Mouse (Mus musculus) testis, adult 2 months (tissue): Measurements from ENCODE around the gene Trpm7. TPM values are rescaled to one million over a fixed set of nuclear protein-coding genes. Genes with fewer than 3 reads are reported as not detected.
"Not testable (repeated sequence)": the region's sequence is repeated elsewhere in the genome, so short reads cannot be mapped to it uniquely, and the experiment has no call there.

ENCODE experiments used
- H3K27ac ChIP-seq: fragments of 200-500 bp; 2 replicates; pipeline ENCODE4 v1.5.1; 2012; ENCODE audit warnings: low read depth, low read length; ENCODE audit not compliant: control insufficient read depth, insufficient read depth
- H3K27me3 ChIP-seq: fragments of 200-500 bp; 2 replicates; pipeline ENCODE4 v1.6.1; 2012; ENCODE audit warnings: mild to moderate bottlenecking, low read length, moderate library complexity; ENCODE audit not compliant: control insufficient read depth, insufficient read depth
- H3K36me3 ChIP-seq: fragments of 200-500 bp; 2 replicates; pipeline ENCODE4 v1.6.1; 2012; ENCODE audit warnings: mild to moderate bottlenecking, low read length; ENCODE audit not compliant: control insufficient read depth, insufficient read depth
- H3K4me1 ChIP-seq: fragments of 200-500 bp; 2 replicates; pipeline ENCODE4 v1.6.1; 2012; ENCODE audit warnings: low read length; ENCODE audit not compliant: control insufficient read depth, insufficient read depth
- H3K4me3 ChIP-seq: fragments of 200-500 bp; 2 replicates; pipeline ENCODE4 v1.5.1; 2012; ENCODE audit warnings: low read depth, mild to moderate bottlenecking, low read length, moderate library complexity, mixed read lengths; ENCODE audit not compliant: control insufficient read depth
- CTCF ChIP-seq: fragments of 200-500 bp; IDR thresholded peaks from 2 replicates; pipeline ENCODE4 v1.5.1; 2012; ENCODE audit warnings: low read depth, mild to moderate bottlenecking, inconsistent platforms, low read length, moderate library complexity; ENCODE audit not compliant: control insufficient read depth, insufficient read depth, insufficient replicate concordance
- POLR2A ChIP-seq: fragments of 200-500 bp; IDR thresholded peaks from 2 replicates; pipeline ENCODE4 v1.6.1; 2012; ENCODE audit warnings: low read depth, mild to moderate bottlenecking, inconsistent platforms, low read length, moderate library complexity; ENCODE audit not compliant: control insufficient read depth
- polyA plus RNA-seq: library from polyadenylated mRNA; depleted of rRNA; stranded (reverse); fragments of >200 nt; gene quantifications from 2 replicates; pipeline ENCODE4 v1.2.3, GENCODE M21; 2012

Trpm7 gene
- polyA plus RNA-seq, 1 experiment: 6.2 TPM

GRCm38 (mm10) chr2:126894245-126894644 is 18.2 kb upstream of the Trpm7 start:
- H3K4me3 ChIP-seq: no peak overlapping the region
- no peaks in the 10 kb centered on the region for H3K4me1 ChIP-seq
- H3K27ac ChIP-seq: no peak overlapping the region
- TF ChIP-seq POLR2A: no peak
- TF ChIP-seq CTCF: no peak
- H3K27me3 ChIP-seq: no peaks in the 10 kb centered on the region
- H3K36me3 ChIP-seq: no peaks in the 10 kb centered on the region

DNA sequence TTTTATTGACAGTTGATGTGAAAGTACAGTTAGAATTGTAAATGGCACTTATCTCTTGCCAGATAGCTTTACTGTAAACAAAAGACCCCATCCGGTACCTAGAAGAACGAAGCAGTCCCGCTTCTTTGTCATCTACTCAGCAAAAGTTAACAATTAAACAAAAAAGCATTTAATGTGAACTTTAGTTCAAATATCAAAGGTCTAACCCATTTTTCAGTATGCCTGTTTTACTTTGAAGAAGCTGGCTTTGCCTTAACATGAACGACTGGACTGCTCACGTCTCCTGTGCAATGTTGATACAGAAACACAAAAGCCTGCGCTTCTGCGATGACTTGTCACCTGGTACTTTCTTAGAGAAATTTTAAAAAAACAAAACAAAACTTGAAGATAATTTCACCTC is 16.3 kb upstream of the Trpm7 start:
- H3K4me1 ChIP-seq: no peaks in the 10 kb centered on the region

GRCm38 (mm10) chr2:126891743-126892142 is 15.7 kb upstream of the Trpm7 start:
- Histone ChIP-seq H3K36me3 (no peaks in the 10 kb centered on the region), H3K4me1 (no peaks in the 10 kb centered on the region), H3K4me3 (no peak overlapping the region), H3K27me3 (no peaks in the 10 kb centered on the region), H3K27ac (no peak overlapping the region)
- TF ChIP-seq POLR2A (no peak), CTCF (no peak)

More for the DNA sequence above, 16.3 kb upstream of the Trpm7 start:
- Histone ChIP-seq H3K27me3 (no peaks in the 10 kb centered on the region), H3K27ac (no peak overlapping the region), H3K36me3 (no peaks in the 10 kb centered on the region), H3K4me3 (no peak overlapping the region)
- TF ChIP-seq POLR2A (no peak), CTCF (no peak)

DNA sequence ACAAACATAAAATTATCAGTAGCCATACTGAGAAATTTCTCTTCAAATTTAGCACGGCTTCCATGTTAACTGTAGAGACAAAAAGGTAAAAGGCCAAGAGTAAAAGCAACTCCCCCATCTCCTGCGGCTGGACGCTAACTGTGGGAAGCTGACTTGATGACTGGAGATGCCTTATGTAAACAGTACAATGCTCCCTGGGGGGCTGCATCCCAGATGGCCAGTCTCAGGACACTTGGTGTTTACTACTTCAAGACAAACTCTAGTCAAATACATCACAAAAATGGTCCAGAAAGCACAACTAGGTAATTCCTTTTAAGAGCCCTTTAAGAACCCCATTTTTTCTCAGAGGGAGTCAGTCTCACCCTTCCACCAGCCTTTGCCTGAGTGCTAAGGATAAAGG is 11.1 kb upstream of the Trpm7 start:
- H3K27ac ChIP-seq: no peak overlapping the region
- TF ChIP-seq CTCF (no peak), POLR2A (no peak)
- H3K27me3 ChIP-seq: no peaks in the 10 kb centered on the region
- H3K4me3 ChIP-seq: no peak overlapping the region
- H3K36me3 ChIP-seq: no peaks in the 10 kb centered on the region
- no peaks in the 10 kb centered on the region for H3K4me1 ChIP-seq

DNA sequence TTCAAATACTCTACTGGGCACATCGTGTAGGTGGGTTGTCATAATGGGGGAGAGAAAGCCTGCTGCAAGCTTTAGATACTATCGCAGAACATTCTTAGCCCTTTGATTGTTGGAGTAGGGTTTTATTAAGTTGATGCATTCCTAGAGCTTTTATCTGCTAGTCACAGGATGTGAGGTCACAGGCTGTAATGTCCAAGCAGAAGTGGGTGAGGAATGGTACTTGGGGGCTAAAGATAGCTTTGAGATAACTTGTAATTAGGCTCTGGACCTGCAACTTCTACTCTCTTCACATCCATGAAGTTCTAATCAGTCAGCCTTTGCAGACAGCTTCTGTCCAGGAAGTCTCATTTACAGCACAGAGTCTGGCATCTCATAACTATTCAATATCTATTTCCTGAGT is 9.8 kb upstream of the Trpm7 start:
- H3K36me3 ChIP-seq: no peaks in the 10 kb centered on the region
- TF ChIP-seq CTCF: no peak
- no peak for TF ChIP-seq POLR2A
- no peak overlapping the region for H3K4me3 ChIP-seq
- no peaks in the 10 kb centered on the region for H3K27me3 ChIP-seq
- no peaks in the 10 kb centered on the region for H3K4me1 ChIP-seq
- H3K27ac ChIP-seq: no peak overlapping the region

DNA sequence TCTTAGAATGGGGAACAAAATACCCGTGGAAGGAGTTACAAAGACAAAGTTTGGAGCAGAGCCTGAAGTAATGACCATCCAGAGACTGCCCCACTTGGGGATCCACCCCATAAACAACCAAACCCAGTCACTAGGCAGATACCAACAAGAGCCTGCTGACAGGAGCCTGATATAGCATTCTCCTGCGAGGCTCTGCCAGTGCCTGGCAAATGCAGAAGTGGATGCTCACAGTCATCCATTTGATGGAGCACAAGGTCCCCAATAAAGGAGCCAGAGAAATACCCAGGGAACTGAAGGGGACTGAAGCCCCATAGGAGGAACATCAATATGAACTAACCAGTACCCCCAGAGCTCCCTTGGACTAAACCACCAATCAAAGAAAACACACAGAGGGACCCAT is 6.7 kb upstream of the Trpm7 start:
- not testable (repeated sequence) for H3K4me1 ChIP-seq

DNA sequence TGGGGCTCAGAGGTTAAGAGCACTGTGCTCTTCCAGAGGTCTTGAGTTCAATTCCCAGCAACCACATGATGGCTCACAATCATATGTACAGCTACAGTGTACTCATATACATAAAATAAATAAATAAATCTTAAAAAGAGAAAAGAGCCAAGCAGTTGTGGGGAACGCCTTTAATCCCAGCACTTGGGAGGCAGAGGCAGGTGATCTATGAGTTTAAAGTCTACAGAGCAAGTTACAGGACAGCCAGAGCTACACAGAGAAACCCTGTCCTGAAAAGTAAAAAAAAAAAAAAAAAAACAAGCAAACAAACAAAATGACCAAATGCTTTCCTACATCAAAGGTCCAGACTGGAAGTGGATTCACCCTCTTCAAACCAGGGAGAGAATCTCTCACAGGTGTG is 2.0 kb upstream of the Trpm7 start:
- Histone ChIP-seq H3K4me1 (no peaks in the 10 kb centered on the region), H3K27me3 (no peaks in the 10 kb centered on the region), H3K27ac (no peak overlapping the region), H3K4me3 (no peak overlapping the region), H3K36me3 (no peaks in the 10 kb centered on the region)
- TF ChIP-seq CTCF (no peak), POLR2A (no peak)

More for the DNA sequence above, 6.7 kb upstream of the Trpm7 start:
- H3K4me3 ChIP-seq, H3K27ac ChIP-seq, H3K27me3 ChIP-seq, H3K36me3 ChIP-seq: not testable (repeated sequence)

DNA sequence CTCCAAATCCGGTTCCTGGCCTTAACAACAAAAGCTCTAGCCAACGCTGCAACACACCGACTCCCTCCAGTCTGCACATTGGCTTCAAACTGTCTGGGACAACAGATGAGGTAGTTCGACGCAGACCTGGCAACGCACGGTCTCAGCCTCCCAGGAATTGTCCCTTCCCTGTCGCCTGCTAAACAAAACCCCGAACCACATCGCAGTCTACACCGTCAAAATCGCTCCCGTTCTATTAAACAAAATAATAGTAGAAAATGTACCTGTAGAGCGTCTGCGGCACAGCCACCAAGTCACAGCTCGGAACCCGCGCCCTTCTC is 554 bp downstream of the Trpm7 start:
- no peaks in the 10 kb centered on the region for H3K27me3 ChIP-seq
- TF ChIP-seq POLR2A (no peak; the same call in 1 of the 2 replicates), CTCF (no peak)
- H3K27ac ChIP-seq: peak overlapping the region; percentile 86
- H3K4me1 ChIP-seq: no peaks in the 10 kb centered on the region
- peak overlapping the region; percentile 89 for H3K4me3 ChIP-seq
- no peaks in the 10 kb centered on the region for H3K36me3 ChIP-seq
